Mouse (Mus musculus) ES-E14 (cell line): Measurements from ENCODE around the gene Zfand6. TPM values are rescaled to one million over a fixed set of nuclear protein-coding genes. Genes with fewer than 3 reads are reported as not detected.

Experiments used
- DNase-seq: peaks from one replicate; pipeline ENCODE4 v3.0.0-alpha.2; 2013; ENCODE audit warnings: low read depth, low spot score
- H3K27ac ChIP-seq: 2 replicates; pipeline ENCODE4 v1.5.1; 2012; ENCODE audit warnings: low read depth, mild to moderate bottlenecking, low read length, moderate library complexity, mixed read lengths; ENCODE audit not compliant: poor library complexity, insufficient read depth, severe bottlenecking
- H3K36me3 ChIP-seq: 2 replicates; pipeline ENCODE4 v1.6.1; 2012; ENCODE audit warnings: mild to moderate bottlenecking, low read length, moderate library complexity, mixed read lengths; ENCODE audit not compliant: control insufficient read depth, poor library complexity, insufficient read depth, severe bottlenecking
- H3K4me1 ChIP-seq, 2 experiments: fragments of 150-350 bp in 1 of 2; sonication (generic) in 1 of 2; 2 replicates each; pipeline ENCODE4 v1.6.1; 2012; ENCODE audit warnings: low read length in 2 of 2, mild to moderate bottlenecking in 1 of 2, mixed read lengths in 1 of 2; ENCODE audit not compliant: control insufficient read depth in 2 of 2, insufficient read depth in 2 of 2, poor library complexity in 1 of 2
- H3K4me3 ChIP-seq, 2 experiments: fragments of 150-350 bp in 1 of 2; sonication (generic) in 1 of 2; 2 replicates each; pipeline ENCODE4 v1.5.1; 2012; ENCODE audit warnings: low read length in 2 of 2, low read depth in 1 of 2, mild to moderate bottlenecking in 1 of 2, mixed read lengths in 1 of 2; ENCODE audit not compliant: insufficient read depth in 1 of 2, poor library complexity in 1 of 2, severe bottlenecking in 1 of 2
- H3K9ac ChIP-seq: 2 replicates; pipeline ENCODE4 v1.6.1; 2012; ENCODE audit warnings: low read depth, mild to moderate bottlenecking, low read length, mixed read lengths; ENCODE audit not compliant: poor library complexity, insufficient read depth, severe bottlenecking
- H3K9me3 ChIP-seq: fragments of 150-350 bp; sonication (generic); 2 replicates; pipeline ENCODE4 v1.6.1; 2012; ENCODE audit warnings: low read depth, mild to moderate bottlenecking, low read length; ENCODE audit not compliant: control insufficient read depth, insufficient read depth
- CHD2 ChIP-seq: IDR thresholded peaks from 2 replicates; pipeline ENCODE4 v1.6.1; 2014; ENCODE audit warnings: mild to moderate bottlenecking, low read depth, low read length, inconsistent platforms
- HCFC1 ChIP-seq: IDR thresholded peaks from 2 replicates; pipeline ENCODE4 v1.6.1; 2012; ENCODE audit warnings: low read length, inconsistent platforms, borderline replicate concordance; ENCODE audit not compliant: insufficient read depth
- MAFK ChIP-seq: IDR thresholded peaks from 2 replicates; pipeline ENCODE4 v1.6.1; 2014; ENCODE audit warnings: mild to moderate bottlenecking, low read depth, low read length, inconsistent platforms; ENCODE audit not compliant: insufficient read depth
- ZC3H11A ChIP-seq: IDR thresholded peaks from 2 replicates; pipeline ENCODE4 v1.6.1; 2012; ENCODE audit warnings: low read depth, mild to moderate bottlenecking, inconsistent platforms, low read length, borderline replicate concordance
- ZNF384 ChIP-seq: IDR thresholded peaks from 2 replicates; pipeline ENCODE4 v1.6.1; 2012; ENCODE audit warnings: low read depth, low read length, inconsistent platforms
- in situ Hi-C, 2 experiments: fragments of 600-800 bp; cut with MboI; formaldehyde crosslinking; loops; one replicate each; pipeline ENCODE4 v1.15.1; 2025; ENCODE audit warnings: low sequenced_read_pairs in 2 of 2, inconsistent platforms in 1 of 2; ENCODE audit not compliant: unreplicated experiment in 2 of 2
- total RNA-seq: library from RNA; depleted of rRNA; stranded (reverse); fragments of 300-350 nt; gene quantifications from 2 replicates; pipeline ENCODE4 v1.2.3, GENCODE M21; 2012

The Zfand6 gene
- total RNA-seq, 1 experiment: 47.9 TPM

DNA sequence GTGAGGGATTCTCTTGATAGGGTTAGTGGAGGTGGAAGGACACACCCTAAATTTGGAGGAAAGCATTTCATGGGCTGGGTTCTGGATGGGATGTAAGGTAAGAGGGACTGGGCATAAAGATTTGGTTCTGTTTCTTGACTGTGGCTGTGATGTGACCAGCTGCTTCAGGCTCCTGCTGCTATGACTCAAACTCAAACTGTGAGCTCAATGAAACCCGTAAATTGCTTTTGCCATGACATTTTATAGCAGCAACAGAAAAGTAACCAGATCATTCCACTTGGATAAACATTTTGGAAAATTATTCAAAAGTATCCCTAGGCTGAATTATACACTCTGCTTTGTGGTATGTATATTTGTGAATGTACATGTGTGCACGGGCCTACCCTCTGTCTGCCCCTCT, 99.1 kb downstream of the Zfand6 start:
- DNase-seq: no peak
- Histone ChIP-seq H3K9me3 (no peaks in the 10 kb centered on the region), H3K9ac (no peak overlapping the region), H3K4me3 (no peak overlapping the region), H3K27ac (no peak overlapping the region), H3K4me1 (no peaks in the 10 kb centered on the region), H3K36me3 (peaks cover 3% of the 10 kb centered on the region; the same call in 1 of the 2 replicates)
- in situ Hi-C loops: no loop called here
- no peak for TF ChIP-seq ZNF384
- no peak for TF ChIP-seq ZC3H11A
- no peak for TF ChIP-seq MAFK
- TF ChIP-seq HCFC1: no peak
- no peak for TF ChIP-seq CHD2

DNA sequence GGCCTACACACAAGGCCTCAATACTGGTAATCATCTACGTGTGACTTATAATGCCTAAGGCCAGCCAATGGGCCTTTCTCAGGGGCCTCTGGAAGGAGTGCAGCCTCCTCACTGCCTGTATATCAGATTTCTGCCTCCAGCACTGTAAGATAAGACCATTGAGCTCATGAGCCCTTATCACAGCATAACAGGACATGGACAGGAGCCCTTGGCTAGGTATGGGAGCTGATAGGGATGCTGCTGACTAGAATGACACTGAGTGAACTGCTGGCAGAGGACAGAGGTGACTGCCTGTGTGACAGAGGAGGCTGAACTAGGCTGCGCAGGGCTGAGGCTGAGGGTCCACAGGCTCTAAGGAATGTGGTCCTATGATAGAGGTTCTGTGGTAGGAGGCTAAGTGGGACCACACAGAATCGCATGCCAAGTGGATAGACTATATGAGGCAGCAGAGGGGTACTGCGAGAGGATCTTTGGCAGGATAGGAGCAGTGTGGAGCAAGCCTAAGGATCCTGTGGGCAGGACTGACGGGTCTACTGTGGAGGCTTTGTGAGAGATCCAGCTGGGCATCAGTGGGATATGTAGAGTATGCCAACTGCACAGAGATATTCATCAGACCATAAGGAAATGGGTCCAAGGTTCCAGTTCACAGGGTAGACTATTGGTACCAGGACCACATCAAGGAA, 102.5 kb downstream of the Zfand6 start:
- no peaks in the 10 kb centered on the region for H3K36me3 ChIP-seq
- no peak overlapping the region for H3K4me3 ChIP-seq
- H3K4me1 ChIP-seq: no peaks in the 10 kb centered on the region
- H3K27ac ChIP-seq: no peak overlapping the region
- no peak for DNase-seq
- in situ Hi-C loops: no loop called here
- H3K9me3 ChIP-seq: no peaks in the 10 kb centered on the region
- TF ChIP-seq MAFK: no peak
- no peak for TF ChIP-seq CHD2
- TF ChIP-seq HCFC1: no peak
- TF ChIP-seq ZNF384: no peak
- H3K9ac ChIP-seq: no peak overlapping the region

DNA sequence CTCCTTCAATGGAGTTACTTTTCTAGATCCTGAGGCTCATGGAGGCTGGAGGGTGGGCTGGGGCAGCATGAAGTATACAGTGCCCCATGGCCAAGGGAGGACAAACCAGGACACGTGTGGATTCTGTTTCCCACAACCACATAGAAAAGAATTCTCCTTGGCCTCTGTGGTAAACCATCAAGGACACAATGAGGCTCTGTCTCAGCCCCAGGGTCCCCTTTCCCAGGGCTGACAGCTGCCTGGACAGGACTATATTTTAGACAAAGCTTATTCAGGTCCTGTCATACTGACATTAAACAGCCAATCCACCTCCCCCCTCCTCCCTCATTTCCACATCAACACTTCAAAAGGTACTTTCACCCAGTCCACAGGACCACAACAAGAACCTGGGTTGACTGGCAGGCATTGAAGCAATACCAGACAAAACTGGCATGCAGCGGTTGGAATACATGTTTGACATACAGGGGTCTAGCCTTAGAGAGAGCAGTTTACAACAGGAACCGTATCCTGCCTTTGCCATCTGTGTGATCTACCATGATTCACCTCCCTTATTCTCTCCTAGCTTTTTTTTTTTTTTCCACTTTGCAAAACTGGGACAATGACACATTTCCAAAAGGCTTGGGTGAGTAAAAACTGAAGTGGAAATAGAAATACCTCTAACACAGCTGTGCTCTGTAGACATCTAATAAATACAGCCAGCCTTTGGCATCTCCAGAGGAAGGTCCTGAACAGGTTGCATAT, 103.2 kb downstream of the Zfand6 start:
- Histone ChIP-seq H3K4me1 (no peaks in the 10 kb centered on the region), H3K4me3 (no peak overlapping the region), H3K9ac (no peak overlapping the region), H3K27ac (no peak overlapping the region), H3K36me3 (no peaks in the 10 kb centered on the region), H3K9me3 (no peaks in the 10 kb centered on the region)
- in situ Hi-C loops: no loop called here
- TF ChIP-seq HCFC1: no peak
- no peak for TF ChIP-seq ZNF384
- DNase-seq: no peak

DNA sequence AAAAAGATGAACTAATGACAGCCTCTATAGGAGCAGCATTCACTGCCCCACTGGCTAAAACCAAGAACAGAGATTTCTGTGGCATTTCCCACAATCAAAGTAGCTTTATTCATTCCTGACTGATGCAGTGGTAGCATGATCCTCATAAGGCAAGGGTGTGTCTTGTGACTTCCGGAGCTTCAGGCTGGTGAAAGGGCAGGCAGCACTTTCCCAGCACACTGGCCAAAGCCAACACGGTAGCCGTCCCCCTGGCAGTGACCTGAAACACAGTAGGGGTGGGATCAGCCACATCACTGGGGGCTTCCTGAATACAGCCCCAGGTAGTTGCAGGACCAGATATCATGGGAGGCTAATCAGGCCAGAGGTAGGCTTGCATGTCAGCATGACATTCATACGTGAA, 104.7 kb downstream of the Zfand6 start:
- no peak for DNase-seq
- H3K36me3 ChIP-seq: no peaks in the 10 kb centered on the region
- no peak overlapping the region for H3K4me3 ChIP-seq
- H3K4me1 ChIP-seq: no peaks in the 10 kb centered on the region
- H3K9ac ChIP-seq: no peak overlapping the region
- in situ Hi-C loops: no loop called here
- no peaks in the 10 kb centered on the region for H3K9me3 ChIP-seq
- TF ChIP-seq CHD2 (no peak), HCFC1 (no peak), ZC3H11A (no peak), ZNF384 (no peak), MAFK (no peak)
- no peak overlapping the region for H3K27ac ChIP-seq

DNA sequence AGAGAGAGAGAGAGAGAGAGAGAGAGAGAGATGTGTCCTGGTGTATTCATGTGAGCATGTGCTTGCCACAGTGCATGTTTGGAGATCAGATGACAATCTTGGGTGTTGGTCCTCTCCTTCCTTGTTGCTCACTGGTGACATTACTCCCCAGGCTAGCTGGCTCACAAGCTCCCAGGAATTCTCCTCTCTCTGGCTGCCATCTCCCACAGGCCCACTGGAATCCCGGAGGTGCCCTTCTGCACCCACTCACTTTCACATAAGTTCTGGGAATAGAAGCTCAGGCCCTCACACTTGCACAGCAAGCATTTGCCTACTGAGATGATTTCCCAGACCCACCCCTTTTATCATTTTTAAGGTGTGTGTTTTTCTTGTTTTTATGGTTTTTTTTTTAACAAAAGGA, 110.0 kb downstream of the Zfand6 start:
- Histone ChIP-seq H3K27ac (no peak overlapping the region), H3K9me3 (no peaks in the 10 kb centered on the region), H3K36me3 (no peaks in the 10 kb centered on the region), H3K9ac (no peak overlapping the region), H3K4me1 (peaks cover 0 to 3% of the 10 kb centered on the region in 2 experiments; a peak in 1 of 4 replicates), H3K4me3 (no peak overlapping the region)
- no peak for DNase-seq
- TF ChIP-seq ZNF384: no peak
- no peak for TF ChIP-seq MAFK
- no peak for TF ChIP-seq CHD2
- no peak for TF ChIP-seq ZC3H11A
- TF ChIP-seq HCFC1: no peak
- in situ Hi-C loops: no loop called here
